Mouse (Mus musculus) urinary bladder, adult 2 months (tissue): ENCODE data around the gene Ston2. TPM values are rescaled to one million over a fixed set of nuclear protein-coding genes. Genes with fewer than 3 reads are reported as not detected.
"Not testable (repeated sequence)": the region's sequence is repeated elsewhere in the genome, so short reads cannot be mapped to it uniquely, and the experiment has no call there.

Source experiments
- DNase-seq: peaks from one replicate; pipeline ENCODE4 v3.0.0; 2022; ENCODE audit warnings: low spot score
- polyA plus RNA-seq: library from polyadenylated mRNA; depleted of rRNA; stranded (reverse); fragments of >200 nt; gene quantifications from 2 replicates; pipeline ENCODE4 v1.2.3, GENCODE M21; 2012

The Ston2 gene
- polyA plus RNA-seq, 1 experiment: 9.3 TPM

GRCm38 (mm10) chr12:91789801-91790200 is 1.6 kb upstream of the Ston2 start:
- no peak for DNase-seq

DNA sequence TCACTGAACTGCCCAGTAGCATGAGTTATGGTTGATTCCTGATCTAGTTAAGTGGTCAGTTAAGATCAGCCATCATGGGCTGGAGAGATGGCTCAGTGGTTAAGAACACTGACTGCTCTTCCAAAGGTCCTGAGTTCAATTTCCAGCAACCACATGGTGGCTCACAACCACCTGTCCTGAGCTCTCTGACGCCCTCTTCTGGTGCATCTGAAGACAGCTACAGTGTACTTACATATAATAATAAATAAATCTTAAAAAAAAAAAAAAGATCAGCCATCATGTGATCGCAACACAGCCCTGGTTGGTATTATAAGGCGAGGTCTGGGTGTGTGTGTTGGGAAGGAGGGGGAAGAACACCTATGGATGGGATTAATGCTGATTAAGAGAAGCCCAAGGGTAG is 259 bp upstream of the Ston2 start:
- not testable (repeated sequence) for DNase-seq

DNA sequence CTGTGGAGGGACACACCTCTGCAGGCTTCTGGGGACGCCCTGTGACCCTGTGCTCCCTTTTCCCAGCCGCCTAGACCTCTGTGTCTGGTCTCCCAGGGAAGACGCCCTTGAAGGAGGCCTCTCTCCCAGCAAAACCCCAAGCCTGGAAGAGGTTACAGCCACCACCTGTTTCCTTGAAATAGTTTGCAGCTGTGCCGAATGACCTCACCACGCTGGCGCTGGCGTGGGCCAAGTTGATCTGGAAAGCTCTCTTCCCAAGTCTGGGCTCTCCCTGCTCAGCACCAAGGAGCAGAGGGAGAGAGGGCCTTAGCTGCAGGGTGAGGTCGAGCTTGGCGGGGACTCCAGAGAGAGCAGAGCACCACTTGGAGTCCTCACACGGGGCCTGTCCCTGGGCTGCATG is 1.8 kb downstream of the Ston2 start:
- no peak for DNase-seq

GRCm38 (mm10) chr12:91781432-91781831 is 6.8 kb downstream of the Ston2 start:
- no peak for DNase-seq

DNA sequence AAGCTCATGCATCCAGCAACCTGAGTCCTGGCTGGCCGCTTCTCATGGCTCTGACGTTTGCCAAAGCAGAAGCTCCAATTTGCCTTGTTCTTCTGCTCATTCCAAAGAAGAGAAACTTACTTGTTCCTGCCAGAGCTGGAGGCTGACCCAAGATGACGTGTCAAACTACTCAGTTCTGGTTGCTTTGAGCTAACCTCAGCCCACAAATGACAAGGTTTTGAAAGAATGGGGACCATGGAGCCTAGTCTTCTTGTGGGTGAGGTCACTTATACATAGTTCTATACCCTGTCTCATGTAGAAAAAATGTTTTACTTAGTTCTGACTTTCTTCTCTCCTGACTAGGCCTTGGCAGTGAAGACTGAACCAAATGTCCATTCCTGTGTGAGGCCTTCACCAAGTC is 7.7 kb downstream of the Ston2 start:
- DNase-seq: no peak

DNA sequence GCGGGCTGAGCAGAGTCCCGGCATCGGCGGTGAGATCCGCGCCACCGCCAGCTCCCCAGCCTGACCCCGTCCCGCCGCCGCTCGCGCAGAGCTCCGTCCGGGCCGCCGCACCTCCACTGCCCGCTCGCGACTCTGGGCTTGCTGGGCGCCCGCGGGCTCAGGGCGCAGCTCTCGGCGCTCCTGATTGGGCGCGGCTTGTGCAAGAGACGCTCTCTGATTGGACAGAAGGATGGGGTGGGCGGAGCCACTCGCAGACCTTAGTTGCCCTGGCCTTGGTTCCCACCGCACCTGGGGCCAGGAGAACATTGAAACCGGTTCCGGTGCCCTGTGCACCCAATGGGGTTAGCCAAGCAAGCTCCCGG is 9.2 kb downstream of the Ston2 start:
- DNase-seq: peak; percentile 68

DNA sequence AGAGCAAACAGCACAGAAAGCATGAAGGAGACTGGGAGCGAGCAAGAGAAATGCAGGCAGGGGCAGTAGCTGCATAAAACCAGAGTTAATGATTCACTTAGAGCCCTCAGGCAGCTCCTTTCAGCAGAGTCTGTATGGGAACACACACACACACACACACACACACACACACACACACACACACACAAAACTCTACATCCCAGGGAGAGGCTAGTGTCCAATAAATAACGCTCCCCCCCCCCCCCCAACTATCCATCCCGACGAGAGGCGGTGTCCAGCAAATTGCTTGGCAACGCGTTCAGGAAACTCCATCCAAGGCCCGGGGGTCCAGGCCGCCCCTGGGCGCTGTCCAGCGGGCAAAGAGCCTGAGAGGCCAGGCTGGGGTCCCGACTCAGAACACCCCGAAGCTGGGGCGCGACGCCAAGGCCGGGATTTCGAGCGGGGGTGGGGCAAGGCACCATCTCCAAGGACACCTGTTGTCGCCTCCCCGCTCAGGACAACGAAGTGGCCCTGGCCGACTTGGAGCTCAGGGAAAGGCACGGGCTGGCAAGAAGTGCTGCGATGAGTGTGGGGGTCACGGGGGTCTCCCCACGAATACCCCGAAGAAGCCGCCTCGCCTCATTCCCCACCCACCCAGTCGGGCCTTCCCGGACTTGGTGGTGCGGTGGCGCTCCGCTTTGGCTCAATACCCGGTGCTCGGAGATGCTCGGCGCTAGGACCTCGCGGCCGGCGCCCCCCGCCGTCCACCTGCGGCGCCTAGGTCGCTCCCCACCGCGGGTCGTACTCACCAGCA is 9.8 kb downstream of the Ston2 start:
- peak; percentile 49 for DNase-seq

DNA sequence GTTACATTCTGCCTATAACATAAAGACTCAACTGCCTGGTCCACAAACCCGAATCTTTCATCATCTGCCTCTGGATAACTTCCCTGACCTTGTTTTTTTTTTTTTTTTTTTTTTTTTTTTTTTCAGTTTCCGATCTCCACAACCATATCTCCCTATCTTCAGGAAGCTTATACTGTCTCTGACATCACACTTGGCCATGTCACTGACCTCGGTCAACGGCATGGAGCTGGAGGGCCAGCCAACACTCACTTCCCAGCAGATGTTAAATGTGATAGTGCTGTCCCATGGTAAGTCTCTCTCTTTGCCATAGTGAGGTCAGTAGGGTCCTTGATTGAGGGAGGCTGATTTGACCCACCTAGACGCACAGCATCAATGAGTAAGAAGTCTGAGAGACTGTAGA is 11.8 kb downstream of the Ston2 start:
- DNase-seq: no peak

DNA sequence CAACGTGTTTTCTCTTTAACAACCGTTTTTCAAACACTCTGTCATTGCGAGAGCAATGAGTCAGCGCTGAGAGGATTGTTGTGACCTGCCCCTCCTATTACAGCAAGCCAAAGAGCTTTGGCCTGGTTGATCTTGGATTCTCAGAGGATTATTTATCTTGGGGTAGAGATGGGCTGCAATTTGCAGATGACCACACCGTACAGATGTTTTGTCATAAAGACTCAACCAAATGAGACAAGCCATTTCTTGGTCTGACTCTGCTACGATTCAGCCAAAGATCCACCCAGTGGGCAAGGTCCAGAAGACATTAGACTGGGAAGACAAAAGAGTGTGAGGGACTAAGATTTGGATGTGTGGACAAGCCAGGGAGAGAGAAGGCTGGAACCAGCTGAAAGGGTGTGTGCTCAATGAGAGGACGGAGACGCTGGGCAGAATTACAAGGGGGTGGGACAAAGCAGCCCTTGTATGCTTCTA is 13.3 kb downstream of the Ston2 start:
- no peak for DNase-seq

DNA sequence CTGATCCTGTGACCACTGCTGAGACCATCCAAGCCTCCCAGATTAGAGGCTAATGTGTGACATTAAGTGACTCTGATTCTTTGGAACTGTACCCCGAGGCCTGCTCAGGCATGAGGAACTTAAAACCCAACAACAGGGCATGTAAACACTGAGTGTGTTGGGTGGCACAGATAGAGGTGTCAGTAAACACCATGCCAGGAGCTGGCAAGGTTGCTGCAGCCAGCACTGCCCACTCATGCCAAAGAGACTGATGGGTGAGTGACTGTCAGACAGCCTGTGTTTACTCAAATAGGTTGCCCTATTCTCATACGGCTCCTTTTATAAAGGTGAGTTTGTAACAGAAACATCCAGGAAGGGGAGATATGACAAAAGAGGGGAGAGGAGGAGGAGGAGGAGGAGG is 19.3 kb downstream of the Ston2 start:
- DNase-seq: no peak

DNA sequence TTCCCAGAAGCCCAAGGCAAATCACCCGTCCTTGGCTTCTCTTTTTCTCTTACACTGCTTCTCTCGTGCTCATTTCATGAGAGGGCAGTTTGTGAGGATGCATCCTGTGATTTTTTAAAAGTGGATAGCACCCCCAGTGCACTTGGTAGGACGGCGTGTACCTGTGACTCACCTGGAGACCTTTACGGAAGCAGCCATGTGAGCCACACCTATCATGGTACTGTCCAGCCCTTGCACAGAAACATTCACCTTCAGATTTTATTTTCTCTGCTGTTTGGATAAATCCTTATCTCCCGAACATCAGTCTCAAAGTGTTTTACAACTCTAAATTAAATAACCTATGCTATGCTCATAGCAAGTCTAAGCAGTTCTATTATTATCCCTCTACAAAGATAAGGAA is 20.0 kb downstream of the Ston2 start:
- DNase-seq: no peak

DNA sequence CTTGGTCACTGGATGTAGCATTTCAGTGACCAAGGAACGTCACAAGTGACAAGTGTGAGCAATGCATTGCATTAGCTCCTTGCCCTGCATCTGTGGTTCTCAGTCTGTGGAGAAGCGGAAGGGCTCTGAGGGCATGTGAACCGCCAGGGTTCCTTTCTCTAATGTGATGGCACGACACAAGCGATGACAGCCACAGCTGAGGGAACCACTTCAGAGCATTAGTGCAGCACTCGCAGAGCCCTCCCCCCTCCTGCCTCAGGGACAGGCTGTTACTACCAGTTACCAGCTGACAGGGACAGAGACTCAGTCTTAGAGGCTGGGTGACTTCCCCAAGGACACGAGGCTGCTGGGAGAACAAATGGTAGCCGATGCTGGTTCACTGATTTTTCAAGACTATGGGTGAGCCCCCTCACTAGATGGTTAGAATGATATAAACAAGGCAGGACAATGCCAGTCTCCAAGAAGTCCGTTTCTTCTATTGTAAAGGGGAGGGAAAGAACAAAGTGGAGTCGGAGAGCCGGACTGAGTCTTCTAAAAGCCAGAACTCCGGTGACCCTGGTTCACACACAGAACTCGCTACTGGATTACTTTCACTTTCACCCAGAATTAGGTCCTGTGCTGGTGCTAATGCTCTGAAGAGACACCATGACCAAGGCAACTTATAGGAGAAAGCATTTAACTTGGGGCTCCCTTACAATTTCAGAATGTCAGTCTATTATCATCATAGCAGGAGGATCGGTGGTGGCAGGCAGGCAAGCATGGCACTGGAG is 21.7 kb downstream of the Ston2 start:
- DNase-seq: no peak

DNA sequence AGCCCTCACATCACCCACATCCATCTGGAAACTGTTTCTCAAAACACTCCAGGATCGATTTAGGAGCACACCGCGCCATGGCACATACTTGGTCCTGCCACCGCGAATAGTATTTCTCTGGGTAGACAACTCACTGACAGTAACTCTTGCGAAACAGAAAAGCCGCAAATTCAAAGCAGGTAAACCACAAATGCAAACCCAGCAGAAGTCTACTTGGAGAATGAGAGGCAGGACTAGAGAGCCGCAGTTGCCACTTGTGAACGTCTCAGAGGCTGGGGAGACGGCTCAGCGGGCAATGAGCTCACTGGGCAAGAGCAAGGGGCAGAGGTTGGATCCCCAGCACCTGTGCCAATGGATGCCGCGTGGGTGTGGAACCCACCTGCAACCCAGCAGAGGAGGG is 22.7 kb downstream of the Ston2 start:
- no peak for DNase-seq

- no peak for DNase-seq
These were observed 23.1 kb downstream of the Ston2 start for GRCm38 (mm10) chr12:91765054-91765453.

DNA sequence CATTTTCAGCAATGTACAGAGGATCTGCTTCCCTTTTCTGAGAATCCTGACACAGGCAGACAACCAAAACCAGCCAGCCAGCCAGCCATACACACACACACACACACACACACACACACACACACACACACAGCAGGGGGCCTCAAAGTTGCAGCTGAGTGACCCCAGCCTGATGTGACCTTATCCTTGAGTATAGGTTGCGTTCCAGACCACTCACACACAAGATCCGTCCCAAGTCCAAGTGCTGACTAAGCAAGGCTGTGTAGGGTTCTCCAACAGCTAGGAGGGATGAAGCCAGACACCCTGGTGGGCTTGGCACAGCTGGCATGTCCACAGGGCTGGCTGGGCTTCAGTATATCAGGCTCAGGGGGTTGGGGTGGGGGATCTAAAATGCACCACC is 23.7 kb downstream of the Ston2 start:
- no peak for DNase-seq

DNA sequence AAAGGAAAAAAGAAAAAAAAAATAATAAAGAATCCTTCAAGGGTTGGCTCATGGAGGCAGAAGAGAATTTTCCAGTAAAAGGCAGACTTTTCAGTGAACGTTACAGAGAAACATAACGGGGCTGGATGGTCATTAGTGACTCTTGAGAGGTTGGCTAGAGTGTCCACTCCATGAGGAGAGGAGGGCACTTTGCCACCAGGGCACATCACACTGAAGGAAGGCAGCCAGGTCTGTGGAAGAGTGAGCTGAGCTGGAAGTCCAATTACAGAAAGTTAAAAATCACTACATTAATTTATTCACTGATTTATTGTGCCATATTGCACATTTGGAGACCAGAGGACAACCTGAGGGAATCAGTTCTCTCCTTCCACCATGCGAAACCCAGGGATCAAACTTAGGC is 28.4 kb downstream of the Ston2 start:
- DNase-seq: no peak

DNA sequence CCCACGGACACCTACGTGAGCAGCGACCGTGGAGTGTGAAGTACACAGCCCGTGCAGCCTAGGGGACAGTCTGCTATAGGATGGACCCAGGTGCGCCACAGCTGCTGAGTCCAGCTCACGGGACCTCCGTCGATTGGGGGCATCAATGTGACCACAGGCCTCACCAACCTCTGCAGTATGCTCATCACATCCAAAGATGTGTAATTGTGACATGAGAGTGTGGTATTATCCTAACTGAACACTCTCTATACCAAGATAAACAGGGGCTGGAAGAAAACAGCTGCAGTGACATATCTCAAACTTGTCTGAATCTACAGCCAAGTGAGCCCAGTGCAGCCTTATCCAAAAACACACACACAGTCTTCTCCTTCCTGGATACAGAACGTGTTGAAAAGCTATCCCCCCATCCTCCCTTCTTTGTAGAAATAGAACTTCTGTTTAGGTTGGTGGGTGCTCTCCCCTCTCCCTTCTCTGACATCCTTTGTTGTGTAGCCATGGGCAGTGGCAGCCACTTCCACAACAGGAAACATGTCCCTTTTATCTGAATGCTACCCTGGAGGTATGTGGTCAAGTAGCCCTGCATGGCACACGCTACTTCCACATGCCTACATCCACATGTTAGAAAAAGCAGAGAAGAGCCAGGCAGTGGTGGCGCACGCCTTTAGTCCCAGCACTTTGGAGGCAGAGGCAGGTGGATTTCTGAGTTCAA is 30.2 kb downstream of the Ston2 start:
- DNase-seq: no peak

- no peak for DNase-seq
These were observed 31.5 kb downstream of the Ston2 start for GRCm38 (mm10) chr12:91756562-91757166.

GRCm38 (mm10) chr12:91754606-91755005 is 33.6 kb downstream of the Ston2 start:
- no peak for DNase-seq

- DNase-seq: no peak
These were observed 35.5 kb downstream of the Ston2 start for GRCm38 (mm10) chr12:91752711-91753110.

DNA sequence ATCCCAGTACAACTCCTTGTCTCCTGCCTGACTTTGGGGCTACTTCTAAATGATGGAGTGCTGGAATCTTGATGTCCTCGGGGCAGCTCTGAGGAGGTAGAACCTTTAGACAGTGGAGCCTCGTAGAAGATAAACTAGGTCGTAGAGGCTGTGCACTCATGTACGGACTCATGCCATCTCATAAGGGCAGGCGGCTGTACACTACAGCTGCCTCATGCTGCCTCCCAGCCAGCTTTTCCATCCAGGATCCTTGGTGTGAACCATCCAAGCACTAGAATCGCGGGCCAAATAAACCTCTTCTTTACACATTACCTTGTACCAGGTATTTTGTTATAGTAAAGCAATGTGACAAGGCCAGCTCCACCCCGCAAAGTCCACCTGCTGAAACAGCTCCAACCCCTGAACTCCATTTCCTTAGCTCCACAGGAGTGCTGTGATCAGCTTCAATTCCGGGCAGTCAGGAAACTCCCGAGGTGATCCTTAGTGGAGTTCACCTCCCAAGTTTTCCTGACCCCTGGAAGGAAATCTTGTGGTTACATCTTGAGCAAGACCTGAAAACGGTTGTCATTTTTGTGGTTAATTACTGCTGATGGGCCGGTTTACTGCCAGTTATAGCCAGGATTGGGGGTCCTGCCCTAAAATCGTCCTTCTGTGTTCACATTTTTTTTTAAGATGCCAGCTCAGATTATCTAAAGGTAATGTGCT is 36.1 kb downstream of the Ston2 start:
- DNase-seq: no peak
